Mouse (Mus musculus): ENCODE results near the gene Asic2. TPM values are rescaled to one million over a fixed set of nuclear protein-coding genes. Genes with fewer than 3 reads are reported as not detected.

The Asic2 gene
- total RNA-seq, 2 experiments from 2014 or later, result 82.0 to 86.5 TPM

DNA sequence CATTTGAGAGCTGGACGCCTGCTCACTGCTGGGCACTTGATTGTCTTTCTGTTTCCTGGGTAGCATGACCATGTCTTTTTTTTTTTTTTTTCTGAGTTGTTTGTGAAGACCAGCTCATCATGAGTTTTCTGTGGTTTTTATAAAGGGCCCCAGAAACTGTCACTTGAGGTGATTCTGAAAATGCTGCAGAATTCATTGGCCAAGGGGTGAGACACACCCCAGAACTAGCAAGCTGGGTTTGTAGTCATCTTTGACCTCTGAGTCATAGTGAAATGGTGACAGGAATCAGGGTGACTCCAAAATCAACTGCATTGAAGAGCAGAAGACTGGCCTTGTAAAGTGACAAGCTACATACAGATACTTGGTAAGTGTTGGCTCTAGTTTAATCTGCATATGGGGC lies 521.9 kb downstream of the Asic2 start:
- no peak for DNase-seq (ENCODE audit: extremely low spot score in 1 of 2, low spot score in 2 of 2)
- intact Hi-C loops (cut with DNase I), result no loop called here

DNA sequence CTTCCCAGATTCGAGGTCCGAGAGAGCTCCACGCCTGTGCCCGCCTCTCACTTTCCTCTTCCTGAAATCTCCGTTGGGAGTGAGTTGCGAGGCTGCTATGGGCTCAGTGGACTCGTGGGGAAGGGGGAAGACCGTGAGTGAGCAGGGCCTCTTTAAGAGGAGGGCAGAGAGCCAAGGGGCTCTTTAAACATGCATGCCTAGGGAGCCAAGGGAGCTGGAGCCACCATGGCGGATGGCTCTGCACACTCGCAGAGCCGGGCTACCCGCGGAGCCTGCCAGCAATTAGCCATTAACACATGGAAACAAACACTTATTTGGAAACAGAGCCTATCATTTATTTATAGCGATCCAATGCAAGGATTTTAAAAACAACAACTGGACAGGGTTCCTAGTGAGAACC lies 541.4 kb downstream of the Asic2 start:
- peak in 1 of 2 experiments; percentile 25 for DNase-seq (ENCODE audit: extremely low spot score in 1 of 2, low spot score in 2 of 2)
- intact Hi-C loops (cut with DNase I), result no loop called here

DNA sequence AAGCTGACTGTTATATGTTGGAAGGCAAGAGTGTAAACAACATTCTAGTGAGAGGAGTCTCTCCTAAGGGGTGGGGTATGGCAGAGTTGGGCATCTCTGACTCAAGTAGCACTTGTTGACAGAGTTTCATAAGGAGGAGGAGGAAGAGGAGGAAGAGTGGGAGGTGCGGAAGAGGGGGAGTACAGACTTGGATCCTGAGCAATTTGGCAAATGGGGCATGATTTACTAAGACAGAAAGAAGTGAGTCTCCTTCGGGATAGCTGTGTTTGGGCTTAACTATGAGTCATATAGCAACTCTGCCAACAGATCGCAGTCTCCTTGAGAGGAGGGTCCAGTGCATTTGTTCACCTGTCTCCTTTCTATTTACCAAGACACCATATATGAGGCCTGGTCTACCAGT lies 549.1 kb downstream of the Asic2 start:
- intact Hi-C loops (cut with DNase I), result no loop called here
- DNase-seq (ENCODE audit: extremely low spot score in 1 of 2, low spot score in 2 of 2), result no peak

DNA sequence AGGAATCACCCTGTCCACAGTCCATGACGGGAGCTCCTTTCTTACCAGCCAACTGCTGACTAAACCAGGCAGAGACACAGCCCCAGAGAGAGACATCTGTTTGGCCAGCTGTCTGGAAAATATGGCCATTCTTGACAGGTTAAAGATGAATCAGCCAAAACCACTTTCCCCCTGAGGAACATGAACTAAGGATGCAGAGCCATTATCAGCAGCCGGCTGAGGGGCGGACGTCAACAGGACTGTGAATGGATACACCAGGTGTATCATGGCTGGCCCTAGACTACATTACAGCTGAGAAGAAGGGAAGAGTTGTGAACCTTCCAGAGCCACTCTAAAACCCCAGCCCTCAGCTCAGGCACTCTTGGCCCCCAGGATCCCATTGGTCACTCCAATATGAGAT lies 550.2 kb downstream of the Asic2 start:
- intact Hi-C loops (cut with DNase I), result no loop called here
- DNase-seq (ENCODE audit: extremely low spot score in 1 of 2, low spot score in 2 of 2), result no peak

DNA sequence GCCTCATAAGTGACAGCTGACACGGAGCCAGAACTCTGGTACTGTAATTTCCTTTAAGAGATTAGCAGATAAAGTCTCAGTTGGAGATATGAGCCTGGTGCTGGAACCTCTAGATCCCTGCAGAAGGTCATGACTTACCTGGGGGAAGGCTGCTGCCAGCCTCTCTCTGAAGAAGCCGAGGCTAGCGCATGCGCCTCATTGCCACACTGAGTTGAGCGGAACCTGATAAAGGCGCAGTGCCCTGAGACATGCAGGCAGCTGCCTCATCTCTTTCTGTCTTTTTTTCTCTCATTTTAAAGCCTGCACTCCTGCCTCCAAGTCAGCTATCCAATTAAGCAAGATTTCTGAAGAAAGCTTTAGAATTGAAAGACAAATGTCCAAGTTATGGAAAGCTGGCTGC lies 551.9 kb downstream of the Asic2 start:
- intact Hi-C loops (cut with DNase I), result no loop called here
- DNase-seq (ENCODE audit: extremely low spot score in 1 of 2, low spot score in 2 of 2), result no peak

DNA sequence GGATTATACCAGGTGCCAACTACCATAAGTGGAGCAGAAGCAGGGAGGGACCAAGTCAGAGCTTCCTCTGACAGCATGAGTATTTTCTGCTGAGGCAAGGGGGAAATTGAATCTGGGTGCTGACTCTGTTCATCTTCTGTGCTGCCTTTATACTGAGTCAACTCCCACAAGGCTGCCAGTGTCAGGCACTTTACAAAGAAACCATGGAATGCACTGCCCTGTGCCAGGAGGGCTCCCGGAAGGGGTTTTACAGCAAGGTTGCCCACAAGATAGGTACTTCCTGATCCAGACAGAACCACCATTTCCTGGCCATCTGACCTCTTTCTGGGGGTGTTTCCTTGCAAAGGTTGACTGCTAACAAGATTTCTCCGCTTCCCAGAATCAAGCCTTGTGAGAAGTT lies 553.7 kb downstream of the Asic2 start:
- DNase-seq (ENCODE audit: extremely low spot score in 1 of 2, low spot score in 2 of 2), result no peak
- intact Hi-C loops (cut with DNase I), result no loop called here

DNA sequence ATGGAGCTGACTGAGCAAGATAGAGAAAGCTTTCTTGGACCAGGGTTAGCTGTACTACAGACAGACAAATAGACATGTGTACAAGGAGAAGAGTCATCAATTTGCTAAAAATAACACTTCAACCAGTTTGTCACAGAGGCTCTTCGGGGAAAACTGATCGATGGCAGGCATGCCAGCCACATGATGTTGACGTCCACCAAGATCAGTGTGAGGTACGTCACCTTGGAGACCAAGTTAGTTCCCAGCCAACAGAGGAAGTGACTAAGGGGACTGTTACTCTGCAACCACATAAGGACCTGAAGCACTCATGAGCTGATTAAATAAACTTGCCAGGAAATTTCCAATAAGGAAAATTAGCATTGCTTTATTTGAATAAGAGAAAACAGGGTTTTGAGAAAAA lies 557.0 kb downstream of the Asic2 start:
- no peak for DNase-seq (ENCODE audit: extremely low spot score in 1 of 2, low spot score in 2 of 2)
- intact Hi-C loops (cut with DNase I), result no loop called here

DNA sequence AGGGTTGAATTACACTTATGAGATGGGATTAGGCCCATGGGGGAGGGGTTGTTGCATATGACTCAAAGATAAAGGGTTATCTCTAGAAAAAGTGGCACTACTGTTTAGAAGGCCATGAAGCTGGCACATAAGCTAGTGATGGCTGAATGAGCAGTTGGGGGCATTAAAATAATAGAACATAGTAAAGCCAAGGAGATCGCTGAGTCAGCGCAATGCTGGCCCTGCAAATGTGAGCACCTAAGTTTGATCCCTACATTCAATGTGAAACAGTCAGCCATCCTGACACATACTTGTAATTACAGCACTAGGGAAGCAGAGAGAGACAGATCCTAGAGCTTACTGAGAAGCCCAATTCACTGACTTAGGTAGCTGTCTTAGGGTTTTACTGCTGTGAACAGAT lies 562.3 kb downstream of the Asic2 start:
- intact Hi-C loops (cut with DNase I), result no loop called here
- no peak for DNase-seq (ENCODE audit: extremely low spot score in 1 of 2, low spot score in 2 of 2)

DNA sequence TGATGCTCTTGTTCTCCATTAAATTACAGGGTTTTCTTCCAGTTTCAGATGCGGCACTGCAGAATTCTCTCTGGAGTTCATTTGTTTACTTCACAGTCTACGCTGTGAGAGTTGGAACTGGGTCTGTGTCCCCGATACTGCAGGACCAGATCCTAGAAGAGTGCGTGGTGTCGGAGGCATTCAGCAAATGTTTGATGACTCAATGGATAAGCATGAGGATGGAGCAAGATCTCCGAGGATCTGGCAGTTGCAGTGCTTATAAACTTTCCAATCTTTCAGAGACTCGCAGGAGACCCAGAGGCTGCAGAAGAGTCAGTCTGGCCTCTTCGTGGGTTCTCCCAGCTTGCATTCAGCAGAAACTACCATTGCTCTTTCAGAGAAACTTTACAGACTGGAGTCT lies 566.0 kb downstream of the Asic2 start:
- intact Hi-C loops (cut with DNase I), result no loop called here
- no peak for DNase-seq (ENCODE audit: extremely low spot score in 1 of 2, low spot score in 2 of 2)

DNA sequence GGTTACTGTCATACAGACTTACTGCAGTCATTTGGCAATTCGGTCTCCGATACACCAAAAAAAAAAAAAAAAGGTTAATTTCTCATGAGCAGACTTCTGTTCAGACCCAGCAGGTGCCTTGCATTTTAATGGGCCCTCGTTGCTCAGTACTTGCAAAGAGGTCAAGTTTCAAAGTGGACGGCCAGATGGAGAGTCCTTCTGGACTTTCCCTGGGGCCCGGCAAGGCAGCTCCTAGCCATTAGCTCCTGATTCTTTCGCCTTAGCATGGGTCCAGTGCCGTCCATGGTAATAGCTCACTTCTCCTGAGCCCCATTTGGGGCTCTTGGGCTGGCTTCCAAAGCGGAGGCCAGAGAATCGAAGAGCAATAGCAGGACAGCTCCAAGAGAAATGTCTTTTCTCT lies 575.4 kb downstream of the Asic2 start:
- intact Hi-C loops (cut with DNase I), result no loop called here
- DNase-seq (ENCODE audit: extremely low spot score in 1 of 2, low spot score in 2 of 2), result no peak

DNA sequence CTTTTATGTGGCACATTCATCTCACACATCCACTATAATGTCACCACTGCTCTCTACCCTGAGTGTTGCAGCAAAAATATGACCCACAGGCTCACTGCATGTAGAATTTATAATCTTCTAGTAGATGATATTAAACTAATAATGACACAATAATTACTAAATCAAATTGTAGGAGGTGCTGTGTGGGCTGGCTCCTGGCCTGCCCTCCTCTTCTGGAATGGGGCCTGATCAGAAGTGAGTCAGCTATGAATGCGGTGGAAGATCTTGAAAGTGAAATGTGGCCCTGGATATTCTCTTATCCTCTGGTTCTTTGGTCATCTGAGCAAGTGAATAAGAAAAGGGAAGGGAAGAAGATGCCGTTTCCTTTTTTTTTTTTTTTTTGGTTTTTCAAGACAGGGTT lies 582.1 kb downstream of the Asic2 start:
- intact Hi-C loops (cut with DNase I), result no loop called here
- no peak for DNase-seq (ENCODE audit: extremely low spot score in 1 of 2, low spot score in 2 of 2)

DNA sequence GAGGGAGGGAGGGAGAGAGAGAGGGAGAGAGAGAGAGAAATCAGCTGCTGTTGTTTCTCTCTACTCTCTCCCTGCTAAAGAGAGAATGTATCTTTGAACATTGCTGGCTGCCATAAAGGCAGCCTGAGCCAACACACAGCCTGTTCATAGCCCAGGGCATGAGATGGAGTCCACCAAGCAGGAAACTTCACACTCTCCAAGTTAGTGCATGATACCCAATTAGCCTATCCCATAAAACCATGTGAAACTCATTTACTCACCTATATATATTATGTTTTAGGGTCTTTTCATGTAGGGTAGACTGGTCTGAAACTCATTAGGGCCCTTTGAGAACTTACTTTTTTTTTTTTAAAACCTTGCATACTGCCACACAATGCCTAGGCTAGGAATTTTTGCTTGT lies 582.7 kb downstream of the Asic2 start:
- DNase-seq (ENCODE audit: extremely low spot score in 1 of 2, low spot score in 2 of 2), result no peak
- intact Hi-C loops (cut with DNase I), result no loop called here

DNA sequence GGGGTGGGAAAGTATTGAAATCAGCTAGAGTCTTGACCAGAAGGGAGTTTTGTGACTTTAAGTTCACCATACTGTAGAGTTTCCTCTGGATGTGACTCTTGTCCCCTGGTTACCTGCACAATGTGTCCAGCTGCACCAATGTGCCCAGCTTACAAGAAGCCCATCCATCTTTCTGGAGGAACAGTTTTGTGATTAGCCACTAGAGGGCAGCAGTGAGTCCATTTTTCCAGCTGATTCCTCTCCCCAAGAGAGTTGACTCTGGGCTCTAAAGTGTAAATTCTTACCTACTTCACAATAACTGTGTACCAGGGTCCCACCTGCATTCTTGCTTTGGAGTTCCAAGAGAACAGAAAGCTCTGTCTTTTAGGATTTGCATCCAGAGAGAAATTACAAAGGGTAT lies 593.4 kb downstream of the Asic2 start:
- intact Hi-C loops (cut with DNase I), result loop anchor here (10.0 kb wide), 1 partner anchor 470 kb away; no protein-coding TSS in a partner anchor
- peak; percentile 21 to 37 for DNase-seq (ENCODE audit: extremely low spot score in 1 of 2, low spot score in 2 of 2)

DNA sequence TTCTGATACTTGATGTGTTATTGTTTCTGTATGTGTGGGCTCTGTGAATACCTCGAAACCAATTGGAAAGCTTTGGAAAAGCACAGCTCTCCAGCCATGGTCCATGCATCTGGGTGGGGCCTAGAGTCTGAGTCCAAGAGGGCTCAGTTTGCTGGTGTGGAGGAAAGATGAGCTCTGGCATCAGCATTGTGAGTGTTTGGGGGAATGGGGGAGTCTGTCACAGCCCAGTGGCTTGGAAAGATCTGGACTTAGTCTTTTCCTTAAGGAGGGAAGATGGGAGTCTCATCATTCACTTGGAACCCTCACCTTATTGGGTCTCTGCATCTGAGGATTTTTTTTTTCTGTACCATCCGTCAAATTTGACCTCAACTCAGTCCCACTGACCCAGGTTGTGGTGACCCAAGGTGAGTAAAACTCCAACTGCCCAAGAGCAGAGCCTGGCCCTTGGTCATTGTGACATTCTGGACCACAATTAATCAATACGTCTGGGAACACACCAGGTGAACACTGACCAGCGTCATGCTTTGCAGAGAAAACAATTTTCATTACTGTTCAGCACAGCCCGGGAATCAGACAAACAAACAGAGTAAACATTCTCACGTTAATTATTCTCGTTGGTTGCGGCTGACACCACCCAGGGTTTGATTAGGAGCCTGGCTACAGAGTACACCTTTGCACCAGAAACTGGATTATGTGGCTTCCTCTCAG lies 594.1 kb downstream of the Asic2 start:
- intact Hi-C loops (cut with DNase I), result loop anchor here (10.0 kb wide), 1 partner anchor 469 kb away; no protein-coding TSS in a partner anchor
- DNase-seq (ENCODE audit: extremely low spot score in 1 of 2, low spot score in 2 of 2), result no peak

DNA sequence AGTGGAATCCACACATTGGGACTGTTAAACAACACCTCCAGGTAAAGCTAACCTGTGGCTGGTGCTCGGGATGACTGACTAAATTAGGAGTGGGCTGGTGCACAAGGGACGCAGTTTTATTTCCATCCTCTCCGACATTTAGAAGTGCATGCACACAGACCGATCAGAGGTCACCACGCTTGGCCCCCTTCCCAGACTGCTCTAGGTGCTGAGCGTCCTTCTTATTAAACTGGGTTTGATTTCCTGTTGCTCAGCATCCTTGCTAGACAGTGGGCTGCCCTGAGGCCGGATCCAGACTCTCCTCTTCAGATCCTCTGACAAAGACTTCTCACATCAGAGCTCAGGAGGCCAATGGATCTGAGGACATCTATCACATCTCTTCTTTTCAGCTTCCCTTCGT lies 596.7 kb downstream of the Asic2 start:
- DNase-seq (ENCODE audit: extremely low spot score in 1 of 2, low spot score in 2 of 2), result peak in 1 of 2 experiments; percentile 27
- intact Hi-C loops (cut with DNase I), result loop anchor here (10.0 kb wide), 1 partner anchor 467 kb away; no protein-coding TSS in a partner anchor

DNA sequence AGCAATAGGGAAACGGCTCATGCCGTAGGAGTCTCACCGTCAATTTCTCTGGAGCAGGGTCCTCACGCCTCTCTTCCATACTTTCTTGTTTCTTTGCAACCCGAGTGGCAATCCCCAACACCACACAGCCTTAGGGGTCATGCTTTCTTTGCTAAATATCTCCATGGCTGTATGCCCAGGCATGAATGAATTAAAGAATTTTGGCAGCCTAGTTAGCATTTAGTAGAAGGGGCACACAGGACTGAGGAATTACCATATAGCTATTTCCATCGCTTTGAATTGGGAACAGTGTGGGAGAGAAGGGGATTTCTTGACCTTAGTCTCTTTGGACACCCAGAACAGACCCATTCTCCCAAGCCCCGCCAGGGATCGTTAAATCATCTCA lies 597.8 kb downstream of the Asic2 start:
- intact Hi-C loops (cut with DNase I), result loop anchor here (10.0 kb wide), 1 partner anchor 466 kb away; no protein-coding TSS in a partner anchor
- DNase-seq (ENCODE audit: extremely low spot score in 1 of 2, low spot score in 2 of 2), result no peak

DNA sequence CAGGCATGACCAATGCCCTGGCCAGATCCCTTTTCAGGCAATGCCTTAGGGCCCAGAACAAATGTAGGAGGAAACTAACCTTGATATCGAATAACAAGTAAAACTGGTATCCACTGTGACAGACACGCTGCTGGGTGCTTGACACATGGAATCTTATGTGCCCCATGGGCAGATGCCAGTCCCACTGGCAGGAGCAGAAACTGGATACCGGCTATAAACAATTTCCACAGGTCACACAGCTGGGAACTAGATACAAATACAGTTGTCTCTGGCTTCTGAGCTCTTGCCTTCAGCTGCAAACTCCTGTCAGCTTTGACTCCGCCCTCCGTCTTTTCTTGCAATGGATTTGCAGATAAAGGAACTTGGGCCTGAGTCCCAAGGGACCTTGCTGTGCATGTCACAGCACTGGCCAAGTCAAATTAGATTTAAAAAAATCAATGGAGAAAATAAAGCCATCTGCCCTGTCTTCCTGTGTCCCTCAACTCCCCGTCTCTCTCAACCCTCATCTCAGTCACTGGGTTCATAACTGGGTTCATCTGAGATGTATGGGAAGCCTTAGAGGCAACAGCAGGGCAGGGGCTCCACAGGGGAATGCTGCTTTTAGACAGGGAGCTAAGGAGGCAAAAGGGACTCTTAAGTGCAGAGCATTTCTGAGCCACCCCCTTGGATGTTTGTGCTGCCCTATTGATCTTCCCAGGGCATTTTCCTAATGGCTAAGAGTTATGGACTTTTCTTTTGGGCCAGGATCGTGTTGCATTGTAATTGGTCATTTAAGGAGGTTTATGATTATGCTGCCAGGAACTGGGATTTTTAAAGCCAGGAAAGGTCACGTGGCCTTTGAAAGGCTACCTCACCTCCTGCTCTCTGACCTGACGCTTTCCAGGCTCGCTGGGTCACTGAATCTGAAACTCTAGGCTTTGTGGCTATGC lies 598.5 kb downstream of the Asic2 start:
- intact Hi-C loops (cut with DNase I), result loop anchor here (10.0 kb wide), 1 partner anchor 465 kb away; no protein-coding TSS in a partner anchor
- DNase-seq (ENCODE audit: extremely low spot score in 1 of 2, low spot score in 2 of 2), result peak in 1 of 2 experiments; percentile 36

DNA sequence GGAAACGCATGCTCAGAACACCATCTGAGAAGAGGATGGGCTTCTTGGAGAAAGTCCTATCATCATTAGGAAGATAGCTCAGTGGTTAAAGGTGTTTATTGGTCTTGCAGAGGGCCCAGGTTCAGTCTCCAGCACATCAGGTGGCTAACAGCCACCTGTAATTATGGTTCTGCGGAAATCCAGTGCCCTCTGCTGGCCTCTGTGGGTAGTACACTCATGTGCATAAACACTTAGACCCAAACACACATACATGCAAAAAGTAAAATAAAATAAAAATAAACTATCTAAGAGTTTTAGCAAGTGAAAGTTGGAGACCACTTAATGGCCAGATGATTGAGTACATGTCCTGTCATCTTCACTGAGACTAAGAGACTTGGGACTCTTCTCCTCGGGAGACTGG lies 603.8 kb downstream of the Asic2 start:
- intact Hi-C loops (cut with DNase I), result no loop called here
- DNase-seq (ENCODE audit: extremely low spot score in 1 of 2, low spot score in 2 of 2), result no peak

DNA sequence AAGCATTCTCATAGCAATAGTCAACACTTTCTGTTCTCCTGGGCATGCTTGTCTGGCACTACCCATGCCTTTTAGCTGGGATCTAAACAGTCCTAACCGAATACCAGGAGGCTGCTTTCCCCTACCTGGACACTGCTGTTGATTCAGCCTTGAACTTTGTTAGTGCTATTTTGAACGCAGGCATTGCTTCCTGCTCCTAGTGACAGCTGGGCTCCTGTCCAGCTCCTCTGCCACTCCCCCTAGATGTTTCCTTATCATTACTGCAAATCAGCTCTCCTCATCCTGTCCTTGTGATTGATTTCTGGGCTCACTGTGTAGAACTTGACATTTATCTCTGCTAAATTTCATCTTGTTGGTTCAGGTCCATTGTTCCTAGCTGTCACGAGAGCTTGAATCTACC lies 605.8 kb downstream of the Asic2 start:
- intact Hi-C loops (cut with DNase I), result no loop called here
- no peak for DNase-seq (ENCODE audit: extremely low spot score in 1 of 2, low spot score in 2 of 2)

DNA sequence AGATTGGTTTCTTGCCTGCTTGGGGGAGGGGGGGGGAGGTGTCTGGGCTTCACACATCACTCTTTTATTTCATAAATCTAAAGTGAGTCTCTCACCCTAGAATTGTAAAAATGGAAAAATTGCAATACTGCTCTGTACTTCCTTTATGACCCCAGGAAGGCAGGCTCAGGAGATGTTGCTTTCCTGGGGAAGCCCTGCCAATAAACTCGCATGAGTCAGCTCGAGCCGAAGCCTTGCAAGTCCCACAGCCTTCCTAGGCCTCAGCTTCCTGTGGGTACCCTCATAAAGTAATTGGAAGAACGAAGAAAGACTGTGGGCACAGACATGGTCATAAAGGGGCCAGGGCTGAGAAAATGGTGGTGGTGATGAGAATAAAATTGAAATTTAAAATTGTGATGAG lies 607.2 kb downstream of the Asic2 start:
- intact Hi-C loops (cut with DNase I), result no loop called here
- no peak for DNase-seq (ENCODE audit: extremely low spot score in 1 of 2, low spot score in 2 of 2)

All from left cerebral cortex, postnatal 10 days (tissue).